Mouse (Mus musculus) midbrain, embryonic 16.5 days (tissue): ENCODE results near the gene Safb. TPM values are rescaled to one million over a fixed set of nuclear protein-coding genes. Genes with fewer than 3 reads are reported as not detected.

ENCODE experiments used
- ATAC-seq: fragments of 200-750 bp; cut with Nextera tagmentation; 2 replicates; pipeline ENCODE4 v1.8.0; 2017; ENCODE audit warnings: moderate TSS enrichment
- H3K27ac ChIP-seq: fragments of 300-500 bp; sonication (generic); 2 replicates; pipeline ENCODE4 v1.5.1; 2014; ENCODE audit warnings: mild to moderate bottlenecking, low read length, mixed read lengths
- H3K27me3 ChIP-seq: fragments of 300-500 bp; sonication (generic); 2 replicates; pipeline ENCODE4 v1.6.1; 2014; ENCODE audit warnings: low read depth, low read length, mixed read lengths; ENCODE audit not compliant: control insufficient read depth, insufficient read depth
- H3K36me3 ChIP-seq: fragments of 300-500 bp; sonication (generic); 2 replicates; pipeline ENCODE4 v1.6.1; 2014; ENCODE audit warnings: mild to moderate bottlenecking, low read length, moderate library complexity, mixed read lengths; ENCODE audit not compliant: control insufficient read depth, insufficient read depth
- H3K4me1 ChIP-seq: fragments of 300-500 bp; sonication (generic); 2 replicates; pipeline ENCODE4 v1.6.1; 2014; ENCODE audit warnings: mild to moderate bottlenecking, low read length, mixed read lengths; ENCODE audit not compliant: control insufficient read depth, insufficient read depth
- H3K4me2 ChIP-seq: fragments of 300-500 bp; sonication (generic); 2 replicates; pipeline ENCODE4 v1.6.1; 2014; ENCODE audit warnings: mild to moderate bottlenecking, low read length, mixed read lengths
- H3K4me3 ChIP-seq: fragments of 300-500 bp; sonication (generic); 2 replicates; pipeline ENCODE4 v1.5.1; 2014; ENCODE audit warnings: low read depth, mild to moderate bottlenecking, low read length, moderate library complexity, mixed read lengths
- H3K9ac ChIP-seq: fragments of 300-500 bp; sonication (generic); 2 replicates; pipeline ENCODE4 v1.6.1; 2014; ENCODE audit warnings: low read depth, low read length, mixed read lengths
- H3K9me3 ChIP-seq: fragments of 300-500 bp; sonication (generic); replicated peaks from 2 replicates; pipeline ENCODE4 v1.6.1; 2014; ENCODE audit warnings: mild to moderate bottlenecking, low read length, mixed read lengths; ENCODE audit not compliant: control insufficient read depth, poor library complexity, severe bottlenecking
- WGBS: fragments of 180-500 bp; shearing (Covaris S2); extraction: QIAGEN DNeasy Blood & Tissue Kit; methylation state at CpG from one replicate; pipeline ENCODE4 v1.1.7; 2014; 5-methylcytosine and 5-hydroxymethylcytosine counted together
- polyA plus RNA-seq: library from polyadenylated mRNA; unstranded; fragments of >200 nt; fragmentation: Nextera tagmentation; extraction: Ambion mirVana; gene quantifications from 2 replicates; pipeline ENCODE4 v1.2.1, GENCODE M21; 2015

Gene Safb
- polyA plus RNA-seq, 1 experiment from 2014 or later, result 121 TPM

DNA sequence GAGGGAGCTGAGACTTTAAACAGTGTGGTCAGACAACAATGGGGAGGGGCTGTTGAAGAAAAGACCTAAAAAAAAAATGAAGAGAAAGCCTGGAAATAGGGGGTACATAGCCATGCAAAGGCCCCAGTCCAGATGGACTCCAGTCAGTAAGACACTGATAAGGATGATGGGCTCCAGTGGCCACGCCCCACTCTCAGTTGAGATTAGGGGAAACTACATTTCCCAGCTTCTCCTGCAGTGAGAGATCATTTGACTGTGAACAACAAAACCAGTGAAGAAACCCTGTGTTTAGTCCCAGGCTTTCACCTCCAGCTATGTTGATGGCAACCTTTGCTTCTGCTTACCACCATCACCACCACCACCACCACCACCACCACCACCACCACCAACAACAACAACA lies 38.7 kb upstream of the Safb start:
- 77% methylated on average over 1 of the region's 1 CpGs for WGBS
- no peak for ATAC-seq
- Histone ChIP-seq H3K4me2 (no peak overlapping the region), H3K27ac (no peak overlapping the region), H3K9ac (no peak overlapping the region), H3K36me3 (no peaks in the 10 kb centered on the region), H3K27me3 (no peaks in the 10 kb centered on the region), H3K4me1 (peaks cover 9% of the 10 kb centered on the region), H3K4me3 (no peak overlapping the region), H3K9me3 (no peaks in the 10 kb centered on the region)

DNA sequence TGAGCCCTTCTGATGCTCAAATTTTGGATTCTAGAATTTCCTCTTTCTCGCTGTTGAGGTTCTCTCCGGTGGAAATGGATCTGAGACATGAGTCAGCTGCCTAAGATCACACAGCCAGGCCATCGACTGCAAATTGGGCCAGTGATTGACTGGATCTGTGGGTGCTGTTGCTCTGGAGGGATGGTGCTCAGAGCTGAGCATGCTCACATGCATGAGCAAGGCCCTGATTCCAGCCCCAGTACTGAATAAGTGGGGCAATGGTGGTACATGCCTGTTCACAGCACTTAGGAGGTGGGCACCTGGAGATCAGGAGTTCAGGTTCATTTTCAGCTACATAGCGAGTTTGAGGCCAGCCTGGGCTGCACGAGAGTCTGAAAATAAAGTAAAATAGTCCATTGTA lies 38.0 kb upstream of the Safb start:
- H3K36me3 ChIP-seq, result no peaks in the 10 kb centered on the region
- H3K27ac ChIP-seq, result peak overlapping the region; percentile 67
- 81% methylated on average over 5 of the region's 5 CpGs for WGBS
- no peak for ATAC-seq
- H3K4me1 ChIP-seq, result peaks cover 15% of the 10 kb centered on the region
- H3K4me3 ChIP-seq, result no peak overlapping the region
- no peak overlapping the region for H3K4me2 ChIP-seq
- H3K9me3 ChIP-seq, result no peaks in the 10 kb centered on the region
- H3K27me3 ChIP-seq, result no peaks in the 10 kb centered on the region
- H3K9ac ChIP-seq, result no peak overlapping the region

DNA sequence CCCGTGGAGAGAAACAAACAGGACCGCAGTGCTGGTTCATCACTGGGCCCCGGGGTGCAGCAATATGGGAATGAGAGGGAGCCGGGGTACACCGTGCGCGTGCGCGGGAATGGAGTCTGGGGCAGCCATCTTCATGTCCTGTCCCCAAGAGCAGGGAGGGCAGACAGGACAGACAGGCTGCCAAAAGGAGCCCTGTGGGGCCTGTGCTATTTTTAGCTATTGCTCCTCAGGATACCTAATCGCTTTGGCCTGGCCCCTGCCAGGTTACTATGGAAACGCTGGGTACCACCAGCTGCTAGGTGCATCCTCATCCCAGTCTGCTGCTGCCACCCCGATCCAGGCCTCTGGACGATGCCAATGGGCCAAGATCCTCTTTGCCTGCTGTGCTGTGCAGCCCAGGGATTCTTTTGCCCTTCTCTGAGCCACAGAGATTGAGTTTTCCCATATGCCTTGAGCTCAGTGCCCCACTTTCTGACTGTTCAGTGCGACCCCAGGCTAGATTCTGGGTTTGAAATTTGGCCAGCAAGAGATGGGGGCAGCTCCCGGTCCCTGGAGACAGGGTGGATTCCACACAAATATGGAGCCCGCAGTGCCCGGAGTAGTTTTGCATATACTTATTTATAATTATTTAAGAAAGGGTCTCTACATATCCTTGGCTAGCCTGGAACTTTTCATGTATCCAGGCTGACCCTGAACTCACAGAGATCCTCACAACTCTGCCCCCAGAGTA lies 37.3 kb upstream of the Safb start:
- Histone ChIP-seq H3K27ac (peak overlapping the region; percentile 67), H3K4me3 (no peak overlapping the region), H3K4me1 (peaks cover 22% of the 10 kb centered on the region), H3K36me3 (no peaks in the 10 kb centered on the region), H3K9me3 (no peaks in the 10 kb centered on the region), H3K4me2 (no peak overlapping the region), H3K9ac (0 out of 2 replicates have a peak overlapping the region, but pooled peaks have one; percentile 1), H3K27me3 (no peaks in the 10 kb centered on the region)
- WGBS, result 44% methylated on average over 17 of the region's 17 CpGs
- peak; percentile 18; the same call in 1 of the 2 replicates for ATAC-seq

DNA sequence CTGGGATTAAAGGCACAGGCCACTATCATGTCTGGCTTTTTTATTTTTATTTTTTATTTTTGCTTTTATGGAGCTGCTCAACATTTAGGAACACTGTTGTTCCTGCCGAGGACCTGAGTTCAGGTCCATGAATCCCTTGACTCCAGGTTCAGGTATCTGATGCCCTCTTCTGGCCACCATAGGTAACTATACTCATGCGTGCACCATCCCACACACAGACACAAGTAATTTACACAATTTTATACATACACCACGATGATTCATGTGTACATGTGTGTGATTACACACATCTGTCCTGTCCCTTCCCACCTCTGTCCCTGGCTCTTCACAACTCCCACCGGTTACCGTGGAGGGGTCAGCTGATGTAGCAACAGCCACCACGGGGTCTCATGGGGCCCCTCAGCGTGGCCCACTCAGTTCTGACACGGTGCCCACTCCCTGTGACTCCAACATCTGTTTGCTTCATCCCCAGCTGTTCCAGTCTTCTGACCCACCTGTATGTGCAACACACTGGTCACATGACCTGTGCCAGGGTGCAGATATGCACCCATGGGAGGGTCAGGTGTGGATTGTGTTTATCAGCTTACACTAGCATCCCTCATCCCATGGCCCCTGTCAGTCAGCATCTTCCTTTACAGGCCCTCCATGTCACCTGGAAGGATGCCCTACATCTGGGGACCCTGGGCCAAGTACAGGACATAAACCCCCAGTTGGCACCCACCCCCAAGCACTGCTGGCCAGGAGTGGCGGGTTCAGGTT lies 36.6 kb upstream of the Safb start:
- Histone ChIP-seq H3K27me3 (no peaks in the 10 kb centered on the region), H3K36me3 (no peaks in the 10 kb centered on the region), H3K27ac (0 out of 2 replicates have a peak overlapping the region, but pooled peaks have one; percentile 19), H3K4me2 (no peak overlapping the region), H3K4me1 (peaks cover 26% of the 10 kb centered on the region), H3K9me3 (no peaks in the 10 kb centered on the region), H3K4me3 (no peak overlapping the region), H3K9ac (no peak overlapping the region)
- WGBS, result 64% methylated on average over 9 of the region's 9 CpGs
- ATAC-seq, result no peak

DNA sequence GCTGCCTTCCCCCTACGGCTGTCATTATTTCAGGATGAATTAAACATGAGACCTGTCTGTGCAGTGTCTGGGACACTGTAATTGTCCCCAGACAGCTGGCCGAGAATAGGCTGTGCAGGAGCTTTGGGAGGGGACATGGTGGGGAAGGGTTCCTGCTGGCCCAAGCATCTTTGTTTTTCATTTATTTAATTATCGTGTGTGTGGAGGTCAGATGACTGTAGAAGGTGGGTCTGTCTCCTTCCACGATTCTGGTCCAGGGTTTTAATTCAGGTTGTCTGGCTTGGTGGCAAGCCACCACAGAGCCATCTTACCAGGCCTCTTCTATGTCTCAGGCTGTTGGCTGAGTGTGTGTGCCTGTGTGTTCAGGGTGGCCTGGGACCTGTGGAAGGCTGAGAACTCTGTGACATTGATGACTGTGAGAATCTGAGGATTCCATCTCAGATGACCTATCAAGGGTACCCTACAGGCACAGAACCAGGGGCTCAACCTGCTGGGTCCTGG lies 36.0 kb upstream of the Safb start:
- Histone ChIP-seq H3K9ac (no peak overlapping the region), H3K4me2 (no peak overlapping the region), H3K9me3 (no peaks in the 10 kb centered on the region), H3K27ac (no peak overlapping the region), H3K4me1 (peaks cover 26% of the 10 kb centered on the region), H3K27me3 (no peaks in the 10 kb centered on the region), H3K4me3 (no peak overlapping the region), H3K36me3 (no peaks in the 10 kb centered on the region)
- 15% methylated on average over 4 of the region's 4 CpGs for WGBS
- ATAC-seq, result no peak

DNA sequence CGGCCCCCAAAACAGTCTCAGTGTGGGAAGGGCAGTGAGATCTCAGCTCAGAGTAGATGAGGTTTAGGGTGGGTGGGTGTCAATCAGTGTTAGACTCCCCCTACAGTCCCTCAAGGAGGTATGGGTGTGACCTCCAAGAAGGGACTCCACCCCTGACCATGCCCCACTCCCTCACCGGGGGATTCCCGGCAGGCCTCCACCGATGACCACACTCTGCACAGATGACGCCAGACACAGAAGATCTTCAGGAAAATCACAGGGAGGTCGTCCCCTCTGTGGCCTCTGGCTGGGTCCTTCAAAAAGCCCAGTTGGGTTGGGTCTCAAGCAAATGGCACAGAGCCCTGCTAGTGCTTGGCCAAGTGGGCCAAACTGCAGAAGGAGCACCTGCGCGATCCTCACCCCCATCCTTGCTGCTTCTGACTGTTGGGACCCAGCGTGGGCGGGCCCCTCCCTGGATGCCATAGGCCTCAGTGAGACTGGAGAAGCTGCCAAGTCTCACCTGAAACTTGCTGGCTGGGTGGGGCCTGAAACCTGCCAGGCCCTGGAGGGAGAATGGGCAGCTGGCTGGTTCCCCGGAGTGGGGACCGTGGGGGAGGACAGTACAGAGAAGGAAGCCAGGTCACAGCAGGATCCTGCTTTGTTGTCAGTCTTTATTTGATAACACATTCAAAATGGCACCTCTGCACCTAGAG lies 33.7 kb upstream of the Safb start:
- ATAC-seq, result no peak
- Histone ChIP-seq H3K4me2 (no peak overlapping the region), H3K27me3 (no peaks in the 10 kb centered on the region), H3K9me3 (no peaks in the 10 kb centered on the region), H3K4me1 (peaks cover 26% of the 10 kb centered on the region), H3K9ac (no peak overlapping the region; the same call in 1 of the 2 replicates), H3K36me3 (no peaks in the 10 kb centered on the region), H3K27ac (peak overlapping the region; percentile 89), H3K4me3 (no peak overlapping the region)
- 84% methylated on average over 12 of the region's 12 CpGs for WGBS

DNA sequence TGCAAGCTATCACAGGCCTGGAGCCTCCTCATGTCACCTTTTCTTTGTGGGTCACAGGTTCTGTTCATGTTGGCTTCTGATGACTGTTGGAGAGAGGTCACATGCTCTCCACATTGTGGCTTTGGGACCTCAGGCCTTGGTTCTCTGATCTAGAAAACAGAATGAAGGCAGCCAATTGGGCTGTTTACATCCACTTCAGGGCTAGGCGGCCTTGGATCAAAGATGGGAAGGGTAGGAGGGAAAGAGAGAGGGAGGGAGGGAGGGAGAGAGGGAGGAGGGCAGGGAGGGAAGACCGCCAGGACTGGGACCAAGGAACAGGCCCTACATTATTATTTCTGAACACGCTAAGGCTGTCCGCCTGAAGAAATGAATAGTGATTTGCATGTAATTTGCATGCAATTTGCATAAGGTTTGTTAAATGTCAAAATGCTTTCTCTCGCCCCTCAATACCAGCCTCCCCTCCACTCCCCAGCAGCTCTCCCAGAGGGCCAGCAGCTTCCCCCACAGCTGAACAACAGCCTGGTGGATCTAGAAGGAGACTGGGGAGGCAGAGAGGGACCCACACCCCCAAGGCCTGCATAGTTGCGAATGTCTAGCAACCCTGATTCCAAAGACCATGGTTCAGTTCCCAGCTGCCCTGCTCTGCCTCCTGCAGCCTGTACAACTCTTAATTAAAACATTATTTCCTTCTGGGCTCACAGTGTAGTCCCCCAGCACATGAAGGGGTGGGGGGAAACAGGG lies 32.6 kb upstream of the Safb start:
- H3K4me2 ChIP-seq, result peak overlapping the region; percentile 4; the same call in 1 of the 2 replicates
- H3K9ac ChIP-seq, result no peak overlapping the region; the same call in 1 of the 2 replicates
- no peaks in the 10 kb centered on the region for H3K9me3 ChIP-seq
- peak overlapping the region; percentile 89 for H3K27ac ChIP-seq
- H3K4me3 ChIP-seq, result no peak overlapping the region
- peaks cover 24% of the 10 kb centered on the region for H3K4me1 ChIP-seq
- ATAC-seq, result peak; percentile 79
- H3K36me3 ChIP-seq, result no peaks in the 10 kb centered on the region
- no peaks in the 10 kb centered on the region for H3K27me3 ChIP-seq
- WGBS, result 23% methylated on average over 6 of the region's 6 CpGs

DNA sequence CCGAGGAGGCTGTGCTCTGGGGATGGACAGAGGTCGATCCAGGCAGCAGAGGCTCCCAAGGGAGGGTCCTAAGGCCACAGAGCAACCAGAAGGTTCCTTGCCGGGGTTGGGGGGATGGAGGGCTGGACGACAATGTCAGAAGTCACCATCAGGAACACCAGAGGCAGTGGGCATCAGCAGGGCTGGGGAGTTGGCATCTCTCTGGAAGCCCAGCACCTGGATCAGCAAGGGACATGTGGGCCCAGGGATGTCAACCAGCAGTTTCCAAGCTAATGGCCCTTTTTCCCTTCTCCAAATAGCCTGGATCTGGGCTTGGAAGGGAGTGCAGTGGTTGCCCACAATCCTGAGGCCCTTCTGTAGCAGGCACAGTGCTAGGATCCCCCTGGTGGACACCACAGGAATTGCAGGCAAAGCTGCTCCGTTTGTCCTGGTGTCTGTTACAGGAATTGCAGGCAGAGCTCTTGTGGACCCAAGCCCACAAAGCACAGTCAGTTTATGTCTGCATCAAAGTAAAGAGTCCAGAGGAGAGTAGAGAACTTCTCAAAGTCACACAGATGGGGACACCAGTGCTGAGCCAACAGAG lies 31.8 kb upstream of the Safb start:
- H3K9me3 ChIP-seq, result no peaks in the 10 kb centered on the region
- peak overlapping the region; percentile 89 for H3K27ac ChIP-seq
- peaks cover 19% of the 10 kb centered on the region for H3K4me1 ChIP-seq
- H3K36me3 ChIP-seq, result no peaks in the 10 kb centered on the region
- H3K4me2 ChIP-seq, result no peak overlapping the region
- H3K9ac ChIP-seq, result no peak overlapping the region; the same call in 1 of the 2 replicates
- no peak overlapping the region for H3K4me3 ChIP-seq
- 48% methylated on average over 5 of the region's 5 CpGs for WGBS
- no peaks in the 10 kb centered on the region for H3K27me3 ChIP-seq
- peak; percentile 5; the same call in 1 of the 2 replicates for ATAC-seq
